Mouse (Mus musculus): ENCODE data around the gene Thap4.
"Not testable (repeated sequence)": the region's sequence is repeated elsewhere in the genome, so short reads cannot be mapped to it uniquely, and the experiment has no call there.

Gene Thap4

DNA sequence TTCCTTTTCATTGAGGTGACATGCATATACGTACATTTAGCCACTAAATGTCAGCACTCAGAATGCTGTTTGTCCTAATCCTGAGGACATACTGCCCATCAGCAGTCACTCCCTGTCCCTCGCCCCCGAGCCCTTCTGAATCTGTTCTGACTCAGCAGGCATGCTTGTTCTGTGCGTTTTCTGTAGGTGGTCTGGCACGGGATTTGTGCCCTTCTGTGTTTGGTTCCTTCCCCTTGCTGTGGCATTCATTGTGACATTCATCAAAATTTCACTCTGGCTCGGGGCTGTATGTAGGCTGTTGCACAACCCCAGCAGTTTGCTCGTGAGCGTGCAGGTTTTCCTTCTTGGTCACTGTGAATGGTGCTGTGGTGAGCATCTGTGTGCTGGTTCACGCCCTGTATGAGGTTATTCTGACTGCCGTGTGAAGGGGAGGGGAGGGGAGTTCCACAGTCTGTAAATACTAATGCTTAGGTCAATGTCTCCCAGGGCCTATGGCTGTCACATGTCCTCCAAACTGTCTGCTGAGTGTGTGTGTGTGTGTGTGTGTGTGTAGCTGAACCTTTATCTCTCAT is 62.8 kb downstream of the Thap4 start:
- DNase-seq (ENCODE audit: low spot score in 2 of 2): no peak

DNA sequence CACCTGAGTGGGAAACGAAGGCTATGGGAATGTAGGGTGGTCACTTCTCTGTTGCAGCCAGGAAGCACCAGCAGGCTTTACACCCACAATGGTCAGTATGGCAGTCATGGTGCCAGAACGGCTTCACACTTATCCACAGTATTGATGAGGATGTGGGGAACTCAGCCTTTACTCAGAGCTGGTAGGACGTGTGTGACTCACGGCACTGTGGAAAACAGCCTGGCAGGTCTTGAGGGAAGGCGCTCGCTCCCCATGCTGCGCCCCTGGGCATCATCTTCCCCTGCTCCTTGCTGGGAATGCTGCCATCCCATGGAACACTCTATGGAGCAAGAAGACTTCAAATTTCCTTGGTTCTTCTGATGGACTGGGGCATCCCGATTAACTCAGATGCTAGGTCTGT is 63.6 kb downstream of the Thap4 start:
- no peak for DNase-seq (ENCODE audit: low spot score in 2 of 2)

- no peak for DNase-seq (ENCODE audit: low spot score in 2 of 2)
Observed at GRCm38 (mm10) chr1:93689901-93690496, 64.7 kb downstream of the Thap4 start.

- no peak for DNase-seq (ENCODE audit: low spot score in 2 of 2)
Observed at GRCm38 (mm10) chr1:93688154-93688553, 66.5 kb downstream of the Thap4 start.

DNA sequence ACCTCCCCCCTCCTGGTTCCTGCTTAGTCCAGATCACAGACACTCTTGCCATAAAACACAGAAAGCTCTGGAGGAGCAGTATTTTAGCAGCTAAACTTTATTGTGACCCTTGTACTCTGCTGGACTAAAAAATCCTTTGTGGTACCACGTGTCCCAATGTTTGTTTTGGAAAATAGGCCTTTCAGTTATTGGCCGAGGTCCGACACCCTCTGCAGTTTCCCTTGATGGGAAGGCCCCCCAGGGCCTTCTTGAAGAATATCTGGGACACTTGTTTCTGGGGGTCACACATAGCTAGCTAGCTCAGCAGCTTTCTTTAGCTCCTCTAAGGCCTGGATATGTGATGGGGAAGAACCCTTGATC is 67.7 kb downstream of the Thap4 start:
- no peak for DNase-seq (ENCODE audit: low spot score in 2 of 2)

- DNase-seq (ENCODE audit: low spot score in 2 of 2): peak; percentile 51 to 60
Observed at GRCm38 (mm10) chr1:93686245-93686960, 68.3 kb downstream of the Thap4 start.

DNA sequence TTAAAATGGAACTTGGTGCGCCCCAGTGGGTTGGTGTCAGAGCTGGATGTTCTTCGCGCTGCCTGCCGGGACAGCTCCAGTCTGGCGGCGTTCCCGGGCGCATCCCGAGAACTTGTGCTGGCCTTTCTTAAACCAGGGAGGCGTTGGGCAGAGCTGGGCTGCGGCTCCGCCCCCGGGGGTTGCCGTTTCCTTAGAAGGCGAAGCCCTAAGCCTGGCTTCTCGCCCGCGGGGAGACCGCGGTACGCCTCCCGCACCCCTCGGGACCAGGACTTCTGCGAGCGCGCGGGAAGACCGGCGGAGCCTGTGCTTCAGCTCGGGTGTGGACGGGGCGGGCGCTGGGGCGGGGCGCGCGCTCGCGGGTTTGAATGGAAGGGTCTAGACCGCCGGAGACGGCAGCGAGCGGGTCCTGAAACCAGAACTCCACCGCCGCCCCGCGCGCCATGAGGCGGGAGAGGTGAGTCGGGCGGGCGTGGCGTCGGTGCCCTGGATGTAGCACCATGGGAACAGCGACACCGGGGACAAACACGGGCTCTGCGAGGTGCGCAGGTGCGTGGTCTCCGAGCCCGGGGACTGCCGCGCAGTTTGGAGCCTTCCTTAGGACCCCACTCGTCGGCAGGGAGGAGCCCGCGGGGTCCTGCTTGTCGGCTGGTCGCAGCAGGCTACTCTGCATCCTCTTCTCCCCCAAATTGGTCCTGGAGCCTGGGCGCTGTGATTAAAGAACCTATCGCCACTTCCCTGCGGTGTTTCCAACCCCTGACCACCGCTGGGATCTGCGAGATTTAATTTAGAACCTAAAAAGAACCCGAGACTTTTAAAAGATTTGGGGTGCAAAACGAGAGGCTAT is 69.0 kb downstream of the Thap4 start, which contains the start of gene Bok:
Bok (plus strand) TSS at position 260 of the 844 bp plus-strand sequence.
- peak; percentile 61 to 87 for DNase-seq (ENCODE audit: low spot score in 2 of 2)

GRCm38 (mm10) chr1:93679889-93680568 is 74.6 kb downstream of the Thap4 start:
- peak; percentile 46 to 64 for DNase-seq (ENCODE audit: low spot score in 2 of 2)

DNA sequence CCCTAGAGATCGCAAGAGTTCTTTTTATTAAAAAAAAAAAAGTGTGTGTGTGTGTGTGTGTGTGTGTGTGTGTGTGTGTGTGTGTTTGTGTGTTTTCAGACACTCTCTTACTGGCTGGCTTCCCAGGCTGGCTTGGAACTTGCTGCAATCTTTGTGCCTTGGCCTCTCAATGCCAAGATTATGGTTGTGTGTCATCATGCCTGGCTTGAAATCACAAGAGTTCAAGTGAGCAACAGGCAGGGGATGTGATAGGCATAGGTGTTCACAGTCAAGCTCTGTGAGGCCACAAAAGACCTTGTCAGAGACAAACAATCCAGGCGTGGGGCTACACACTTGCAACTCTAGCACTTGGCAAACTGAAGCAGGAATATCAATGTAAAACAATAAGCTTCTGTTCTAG is 76.3 kb downstream of the Thap4 start:
- peak in 1 of 2 experiments; percentile 56 for DNase-seq (ENCODE audit: low spot score in 2 of 2)

DNA sequence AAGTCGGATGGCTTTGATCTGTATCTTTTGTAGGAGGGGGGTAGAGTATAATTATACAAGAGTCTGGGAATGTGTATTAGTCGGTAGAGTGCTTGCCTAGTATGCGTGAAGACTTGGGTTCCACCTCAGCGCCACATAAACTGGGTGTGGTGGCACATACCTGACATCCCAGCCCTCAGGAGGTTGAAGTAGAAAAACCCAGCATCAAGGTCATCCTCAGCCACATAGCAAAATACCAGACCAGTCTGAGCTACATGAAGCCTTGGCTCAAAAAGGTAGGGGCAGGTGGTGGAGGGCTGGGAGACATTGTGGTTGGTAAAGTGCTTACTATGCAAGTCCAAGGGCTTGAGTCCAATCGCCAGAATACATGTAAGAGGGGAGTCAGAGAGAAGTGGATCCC is 82.0 kb downstream of the Thap4 start:
- no peak for DNase-seq (ENCODE audit: low spot score in 2 of 2)

GRCm38 (mm10) chr1:93669941-93670340 is 84.7 kb downstream of the Thap4 start:
- no peak for DNase-seq (ENCODE audit: low spot score in 2 of 2)

DNA sequence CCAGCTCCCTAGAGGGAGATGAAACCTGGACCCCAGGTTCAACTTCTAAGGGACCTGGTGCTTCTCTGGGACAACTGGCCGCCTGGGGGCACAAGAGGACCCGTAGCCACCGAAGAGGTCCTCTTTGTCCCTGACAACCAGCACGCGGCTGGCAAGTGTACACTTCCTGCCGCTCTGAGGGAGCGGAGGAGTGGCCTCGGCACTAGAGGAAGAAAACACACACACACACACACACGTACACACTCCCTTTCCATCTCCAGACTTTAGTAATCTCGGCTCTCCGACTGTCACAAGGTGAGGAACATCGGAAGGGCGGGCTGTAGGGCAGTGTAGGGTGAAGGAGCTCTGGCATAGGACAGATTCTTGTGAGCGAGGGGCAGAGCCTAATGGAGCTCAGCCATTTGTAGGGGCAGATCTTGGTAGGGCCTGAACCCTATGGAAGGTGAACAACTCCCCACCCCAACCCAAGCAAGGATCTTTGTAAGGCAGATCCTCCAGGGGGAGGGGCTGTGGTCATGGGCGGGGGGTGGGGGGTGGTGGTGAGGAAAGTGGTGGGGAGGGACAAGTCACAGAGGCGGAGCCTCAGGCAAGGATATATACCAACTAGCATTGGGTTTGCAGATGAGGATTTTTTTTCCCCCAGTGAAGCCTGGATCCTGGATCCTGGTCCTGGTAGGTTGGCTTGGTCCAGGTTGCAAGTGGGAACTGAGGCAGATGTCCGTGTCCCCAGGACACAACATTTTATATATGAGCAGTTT is 85.7 kb downstream of the Thap4 start:
- DNase-seq (ENCODE audit: low spot score in 2 of 2): peak; percentile 70 to 82

GRCm38 (mm10) chr1:93667760-93668400 is 86.8 kb downstream of the Thap4 start:
- no peak for DNase-seq (ENCODE audit: low spot score in 2 of 2)

- not testable (repeated sequence) for DNase-seq (ENCODE audit: low spot score in 2 of 2)
Observed at GRCm38 (mm10) chr1:93658559-93658958, 96.1 kb downstream of the Thap4 start, which contains the start of gene Stk25. Gene Stk25 (minus strand): TSS chr1:93658659.

DNA sequence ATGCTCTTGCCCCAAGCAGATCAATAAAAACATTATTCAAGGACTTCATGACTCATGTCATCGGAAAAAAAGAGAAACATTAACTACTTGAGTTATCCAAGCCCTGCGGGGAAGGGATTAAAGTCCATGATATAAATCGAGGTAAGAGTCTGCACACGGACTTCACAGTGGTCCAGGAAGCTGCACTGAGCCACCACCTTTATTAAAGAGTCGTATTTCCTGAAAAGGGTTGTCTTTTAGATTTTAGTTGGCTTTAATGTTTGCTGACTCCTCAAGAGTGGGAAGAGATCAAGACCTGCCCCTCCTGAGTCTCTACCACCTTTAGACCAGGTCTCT is 97.7 kb downstream of the Thap4 start:
- no peak for DNase-seq (ENCODE audit: low spot score in 2 of 2)

- peak in 1 of 2 experiments; percentile 14 for DNase-seq (ENCODE audit: low spot score in 2 of 2)
Observed at GRCm38 (mm10) chr1:93656325-93657024, 98.2 kb downstream of the Thap4 start.

DNA sequence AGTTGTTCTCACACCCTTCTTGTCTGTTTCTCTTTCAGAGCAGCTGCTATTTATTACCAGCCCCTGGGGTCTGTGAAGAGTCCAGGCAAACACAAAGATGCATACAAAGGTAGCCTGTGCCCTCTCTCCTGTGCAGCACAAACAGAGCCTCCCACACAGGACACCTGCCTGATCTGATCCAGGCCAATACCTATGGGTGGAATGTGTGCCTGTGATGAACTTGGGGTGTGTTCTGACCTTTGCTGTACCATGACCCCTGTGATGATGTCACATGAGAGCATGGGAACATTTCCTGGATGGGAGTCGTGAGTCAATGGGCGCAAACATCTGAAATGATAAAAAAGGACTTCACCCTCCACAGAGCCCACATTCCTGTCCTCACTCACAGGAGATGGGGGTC is 99.9 kb downstream of the Thap4 start:
- DNase-seq (ENCODE audit: low spot score in 2 of 2): no peak

- DNase-seq (ENCODE audit: low spot score in 2 of 2): no peak
Observed at GRCm38 (mm10) chr1:93654275-93654674, 100.4 kb downstream of the Thap4 start.
